Mouse (Mus musculus) ES-CJ7 (cell line): Measurements from ENCODE around the gene Sbk1.
A peak's percentile ranks its signal among the peaks of the same experiment; 100 is the strongest.

Experiments used
- DNase-seq: peaks from one replicate; pipeline ENCODE4 v3.0.0; 2011; ENCODE audit warnings: low read depth, low spot score

The Sbk1 gene

DNA sequence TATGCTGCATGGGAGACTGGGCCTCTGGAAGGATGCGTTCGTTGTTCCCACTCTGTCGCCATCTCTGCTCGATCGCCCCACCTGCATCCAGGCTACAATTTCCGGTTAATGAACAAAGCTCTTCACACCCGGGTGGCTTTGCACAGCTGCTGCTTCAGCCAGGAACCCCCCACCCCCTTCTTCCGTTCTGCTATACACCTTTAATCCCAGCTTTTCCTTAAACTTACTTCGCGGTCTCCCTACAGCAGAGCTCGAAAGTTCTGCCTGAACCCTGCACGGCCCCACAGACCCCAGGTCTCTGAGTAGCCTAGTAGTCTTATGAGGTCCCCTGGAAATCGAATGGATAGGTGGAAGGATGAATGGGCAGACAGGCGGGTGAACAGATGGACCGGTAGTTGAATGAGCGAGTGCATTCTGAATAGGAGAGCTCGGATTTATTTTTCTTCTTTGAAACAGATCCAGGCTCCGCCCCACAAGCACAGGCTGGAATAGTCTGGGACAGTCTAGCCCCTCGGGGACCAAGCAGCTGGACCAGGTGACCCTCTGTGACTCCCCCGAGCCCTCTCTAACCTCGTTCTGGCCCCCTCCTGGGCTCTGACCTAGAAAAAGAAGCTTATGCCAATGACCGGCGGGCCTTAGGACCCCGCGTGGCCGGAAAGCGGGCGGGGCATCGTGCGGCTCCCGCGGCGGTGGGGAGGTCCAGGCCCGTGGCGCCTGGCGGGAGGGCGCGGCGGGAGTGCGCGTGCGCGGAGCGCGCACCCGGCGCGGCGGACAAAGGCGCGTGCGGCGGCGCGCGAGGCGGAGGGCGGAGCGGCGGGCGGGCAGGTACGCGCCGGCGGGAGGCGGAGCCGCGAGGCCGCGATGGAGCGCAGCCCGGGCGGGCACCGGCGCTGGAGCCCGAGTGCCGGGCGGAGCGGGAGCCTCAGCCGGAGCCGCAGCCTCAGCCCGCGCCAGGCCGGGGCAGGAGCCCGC lies at the start of gene Sbk1:
Gene Sbk1 (plus strand): TSS at position 908 of the 972 bp plus-strand sequence.
- peak; percentile 67 for DNase-seq

DNA sequence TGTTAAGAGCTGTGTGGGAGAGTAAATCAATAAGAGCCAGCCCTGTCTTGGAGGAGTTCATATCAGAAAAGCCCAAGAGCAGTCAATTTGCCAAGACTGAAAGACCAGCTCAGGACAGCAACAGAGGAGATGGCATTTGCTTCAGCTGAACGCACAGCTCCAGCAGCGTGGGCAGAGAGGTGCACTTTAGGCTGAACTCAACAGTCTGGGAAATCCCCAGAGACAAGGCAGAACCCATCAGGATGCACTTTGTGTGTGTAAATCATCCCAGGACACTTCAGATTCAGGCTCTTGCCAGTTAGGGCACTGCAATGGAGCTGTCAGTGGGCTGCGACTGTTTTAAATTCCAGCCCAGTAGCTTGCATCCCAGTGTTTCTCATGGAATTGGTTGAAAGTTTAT lies 49.7 kb upstream of the Sbk1 start:
- peak; percentile 19 for DNase-seq

DNA sequence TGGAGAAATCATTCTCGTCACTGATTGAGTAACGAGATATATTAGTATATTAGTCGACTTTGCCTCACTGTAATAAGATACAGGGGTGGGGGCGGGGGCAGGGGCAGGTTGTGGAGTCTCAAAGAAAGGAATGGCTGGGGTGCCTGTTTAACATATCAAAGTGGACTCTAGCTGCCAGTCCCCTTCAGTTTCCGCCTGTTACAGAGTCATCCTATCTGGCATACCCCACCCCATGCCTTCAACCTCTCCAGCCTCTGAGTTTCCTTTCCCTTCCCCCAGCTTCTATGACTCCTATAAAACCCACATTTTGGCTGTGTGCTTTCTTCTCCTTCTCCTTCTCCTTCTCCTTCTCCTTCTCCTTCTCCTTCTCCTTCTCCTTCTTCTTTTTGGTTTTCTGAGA lies 46.3 kb upstream of the Sbk1 start:
- DNase-seq: peak; percentile 92

DNA sequence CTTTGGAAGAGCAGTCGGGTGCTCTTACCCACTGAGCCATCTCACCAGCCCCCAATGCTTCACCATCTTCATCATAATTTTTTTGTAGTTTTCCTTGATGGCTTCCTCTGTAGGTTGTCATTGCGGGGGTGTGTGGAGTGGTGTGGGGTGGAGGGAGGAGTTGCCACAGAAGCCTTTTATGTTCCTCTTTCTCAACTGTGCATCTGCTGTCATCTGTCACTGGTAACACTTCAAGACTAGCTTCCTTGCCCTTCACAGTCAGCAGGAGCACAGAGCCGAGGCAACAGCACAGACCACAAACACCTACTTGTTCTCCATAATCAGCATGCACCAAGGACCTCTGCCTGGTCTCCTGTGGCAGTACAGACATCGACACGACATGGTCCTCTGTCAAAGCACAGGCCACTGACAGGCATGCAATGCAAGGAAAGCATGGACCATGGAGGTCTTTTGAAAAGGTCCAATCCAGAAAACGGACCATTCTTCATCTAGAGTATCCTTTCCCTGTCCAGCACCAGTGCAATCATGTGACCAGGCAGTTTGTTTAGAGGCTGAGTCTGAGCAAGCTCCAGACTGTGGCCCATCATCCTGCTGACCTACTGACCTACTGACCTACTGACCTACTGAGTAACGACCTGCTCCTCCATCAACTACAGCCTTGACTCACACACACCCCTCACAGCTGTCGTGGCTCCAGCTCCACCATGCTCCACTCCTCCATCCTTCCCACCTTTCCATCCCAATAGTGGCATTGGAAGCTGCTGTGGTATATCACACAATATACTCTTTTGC lies 41.9 kb upstream of the Sbk1 start:
- no peak for DNase-seq

DNA sequence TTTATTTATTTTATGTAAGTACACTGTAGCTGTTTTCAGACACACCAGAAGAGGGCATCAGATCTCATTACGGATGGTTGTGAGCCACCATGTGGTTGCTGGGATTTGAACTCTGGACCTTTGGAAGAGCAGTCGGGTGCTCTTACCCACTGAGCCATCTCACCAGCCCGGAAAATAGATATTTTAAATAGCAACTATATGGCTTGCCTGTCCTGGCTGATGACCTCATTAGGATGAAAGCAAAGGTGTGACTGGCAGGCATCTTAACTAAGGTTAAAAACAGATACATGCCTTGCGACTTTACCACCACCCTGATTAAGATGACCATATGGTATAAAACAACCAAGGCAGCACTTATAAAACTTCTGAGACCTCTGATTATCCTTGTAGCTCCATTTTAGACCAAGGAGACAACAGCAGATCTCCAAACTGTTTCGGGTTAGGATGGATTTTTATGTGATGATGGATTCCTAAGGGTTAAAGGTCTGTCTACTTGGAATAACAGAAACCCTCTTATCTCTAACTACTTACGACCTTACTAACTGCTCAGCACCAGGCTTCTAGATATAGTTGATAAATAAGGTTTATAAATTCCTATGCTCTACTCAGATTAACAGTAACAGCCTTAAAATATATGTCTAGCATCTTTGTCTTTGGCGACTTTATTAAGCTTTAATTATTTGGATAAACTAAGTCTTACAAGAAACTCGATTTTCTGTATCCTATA lies 39.9 kb upstream of the Sbk1 start:
- DNase-seq: no peak

GRCm38 (mm10) chr7:126234611-126235010 lies 37.8 kb upstream of the Sbk1 start:
- no peak for DNase-seq

DNA sequence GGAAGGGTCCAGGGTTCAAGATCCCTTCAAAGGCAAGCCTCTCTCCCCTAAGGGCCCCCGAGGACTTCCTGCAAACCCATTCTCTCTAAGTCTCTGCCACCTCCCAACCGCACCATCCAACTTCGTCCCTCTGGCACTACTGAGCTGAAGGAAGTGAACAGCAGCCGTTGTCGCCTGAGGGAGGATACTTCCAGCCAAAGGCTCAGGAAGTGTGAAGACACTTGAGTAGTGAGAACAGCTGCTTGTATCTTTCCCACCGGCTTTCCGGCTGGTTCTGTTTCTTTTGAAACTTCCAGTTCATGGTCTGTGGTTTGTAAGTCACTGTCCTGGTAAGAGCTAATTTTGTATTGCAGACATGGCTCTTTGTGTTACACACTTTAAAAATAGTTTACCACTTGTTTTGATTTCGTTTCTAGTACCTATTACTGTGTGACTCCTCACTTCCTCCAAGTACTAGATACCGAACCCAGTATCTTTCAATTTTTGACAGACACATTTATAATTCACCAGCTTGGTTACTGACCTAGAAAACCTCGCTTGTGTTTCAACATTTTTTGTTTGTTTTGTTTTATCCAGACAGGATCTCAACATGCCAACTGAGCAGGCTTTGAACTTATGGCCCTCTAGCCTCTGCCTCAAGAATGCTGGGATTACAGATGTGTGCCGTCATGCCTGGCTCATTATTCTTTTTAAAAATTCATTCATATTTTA lies 36.2 kb upstream of the Sbk1 start:
- no peak for DNase-seq

DNA sequence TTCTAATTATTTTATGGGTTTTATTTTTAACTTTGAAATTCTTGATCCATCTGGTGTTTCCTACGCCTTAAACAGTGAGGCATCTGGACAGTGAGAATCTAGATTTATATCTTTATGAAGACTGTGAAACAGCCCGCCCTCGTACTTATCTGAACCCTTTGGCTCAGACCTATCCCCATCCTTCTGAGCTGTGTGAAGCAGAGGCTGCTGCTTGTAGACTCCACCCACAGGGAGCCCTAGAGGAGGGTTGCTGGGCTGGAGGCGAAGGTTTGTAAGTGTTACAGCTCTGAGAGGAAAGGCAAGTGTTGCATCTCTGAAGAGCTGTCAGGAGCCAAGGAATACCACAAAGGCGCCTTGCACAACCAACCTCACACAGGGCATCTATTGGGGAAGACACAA lies 35.6 kb upstream of the Sbk1 start:
- no peak for DNase-seq

GRCm38 (mm10) chr7:126240814-126241360 lies 31.5 kb upstream of the Sbk1 start:
- DNase-seq: no peak

DNA sequence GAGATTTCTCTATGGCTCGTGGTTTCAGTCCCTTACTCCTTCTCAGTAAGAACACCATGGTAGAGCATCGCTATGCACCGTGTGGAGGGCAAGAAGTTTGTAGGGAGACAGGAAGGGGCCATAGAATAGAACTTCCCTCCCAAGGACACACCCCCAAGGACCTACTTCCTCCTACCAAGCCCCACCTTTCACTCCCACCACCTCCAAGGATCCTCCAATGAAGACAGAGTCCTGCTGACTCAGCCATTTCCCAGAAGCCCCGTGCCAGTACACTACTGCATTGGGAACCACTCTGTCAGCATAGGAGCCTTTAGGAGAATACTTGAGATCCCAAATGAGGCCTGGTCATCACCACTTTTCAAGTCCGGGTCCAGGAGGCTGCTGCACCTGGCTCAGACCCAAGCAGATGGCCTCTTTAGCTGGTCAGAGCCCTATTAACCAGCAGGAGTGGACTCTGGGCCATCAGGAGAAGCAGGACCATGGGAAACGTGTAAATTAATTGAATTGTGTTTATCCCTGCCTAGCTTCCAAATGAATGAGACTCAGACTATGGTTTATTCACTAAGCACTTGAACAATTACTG lies 28.2 kb upstream of the Sbk1 start:
- no peak for DNase-seq

GRCm38 (mm10) chr7:126248088-126248487 lies 24.3 kb upstream of the Sbk1 start:
- DNase-seq: no peak

- no peak for DNase-seq
Measured at GRCm38 (mm10) chr7:126248641-126249141, 23.7 kb upstream of the Sbk1 start.

DNA sequence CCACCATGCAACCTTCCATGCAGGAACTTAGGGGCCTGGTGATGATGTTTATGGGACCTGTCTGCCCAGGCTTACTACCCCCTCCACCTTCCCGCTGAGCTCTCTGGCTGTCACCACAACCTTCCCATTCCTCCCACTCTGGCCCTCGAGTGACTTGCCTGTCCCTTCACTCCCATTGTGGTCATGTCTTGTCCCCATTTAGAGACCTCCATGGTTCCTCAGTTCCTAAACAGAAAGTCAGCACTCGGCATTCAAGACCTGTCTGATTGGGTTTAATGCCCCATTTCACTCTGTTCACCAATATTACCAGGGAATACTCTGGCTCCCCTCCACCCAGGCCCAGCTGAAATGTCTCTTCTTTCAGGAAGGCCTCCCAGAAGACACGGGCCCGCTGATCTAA lies 23.3 kb upstream of the Sbk1 start:
- no peak for DNase-seq

DNA sequence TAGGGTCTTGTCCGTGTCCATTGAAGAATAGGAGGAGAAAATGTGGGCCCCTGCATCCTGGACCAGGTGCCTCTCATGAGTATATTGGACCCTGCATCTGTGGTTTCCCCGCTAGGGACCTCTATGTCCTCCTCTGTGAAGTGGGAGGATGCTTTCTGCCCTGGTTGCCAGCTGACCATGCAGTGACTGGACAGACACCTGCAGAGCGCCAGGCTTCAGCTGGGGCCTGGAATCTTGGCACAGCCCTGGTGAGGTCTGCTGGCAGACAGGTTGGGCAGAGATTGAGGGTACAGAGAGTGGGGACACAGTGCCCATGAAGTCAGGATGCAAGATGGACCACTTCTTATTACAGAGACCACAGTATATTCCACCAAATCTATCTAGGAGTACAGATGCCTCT lies 22.4 kb upstream of the Sbk1 start:
- no peak for DNase-seq

GRCm38 (mm10) chr7:126250481-126250880 lies 21.9 kb upstream of the Sbk1 start:
- DNase-seq: no peak

GRCm38 (mm10) chr7:126251698-126252097 lies 20.7 kb upstream of the Sbk1 start:
- DNase-seq: no peak

DNA sequence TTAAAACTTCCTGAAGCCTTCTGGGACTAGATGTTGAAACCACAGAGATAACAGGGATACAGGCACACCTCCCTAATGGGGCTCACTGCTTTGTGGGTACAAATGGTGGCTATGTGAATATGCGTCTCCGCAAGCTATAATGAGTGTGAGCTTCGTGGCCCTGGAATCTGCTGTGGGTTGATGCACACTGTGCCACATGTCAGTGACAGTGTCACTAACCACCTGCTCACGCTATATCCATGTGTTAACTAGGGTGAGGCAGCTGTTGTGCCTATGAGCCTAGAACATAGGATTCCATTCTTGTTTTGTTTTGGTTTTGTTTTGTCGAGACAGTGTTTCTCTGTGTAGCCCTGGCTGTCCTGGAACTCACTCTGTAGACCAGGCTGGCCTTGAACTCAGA lies 20.2 kb upstream of the Sbk1 start:
- no peak for DNase-seq

- DNase-seq: peak; percentile 75
Measured at GRCm38 (mm10) chr7:126260280-126261210, 11.9 kb upstream of the Sbk1 start.

DNA sequence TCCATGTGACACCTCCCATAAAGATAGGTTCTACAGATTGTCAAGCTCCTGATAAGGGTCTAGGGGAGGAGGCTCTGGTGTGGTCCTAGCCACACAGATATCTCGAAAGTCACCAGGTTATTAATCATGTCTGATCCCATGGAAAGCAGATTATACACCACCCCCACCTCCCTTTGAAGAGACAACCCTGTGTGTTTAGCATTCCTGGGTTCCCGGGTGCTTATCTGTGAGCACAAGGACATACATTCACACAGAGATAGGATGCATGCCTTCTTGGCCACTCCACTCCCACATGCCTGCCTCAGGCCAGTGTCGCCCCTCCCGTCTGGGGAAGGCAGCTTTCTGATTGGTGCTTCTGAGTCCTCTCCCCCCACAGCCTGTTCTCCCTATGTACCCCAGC lies 10.6 kb upstream of the Sbk1 start:
- no peak for DNase-seq
